Mouse (Mus musculus) kidney, adult 10 weeks (tissue): ENCODE measurements around the gene Cr2. TPM values are rescaled to one million over a fixed set of nuclear protein-coding genes. Genes with fewer than 3 reads are reported as not detected.

Experiments
- polyA plus RNA-seq: library from polyadenylated mRNA; stranded (reverse); fragments of 350-450 nt; fragmentation: Illumina TruSeq; extraction: RNeasy Lipid Tissue Mini Kit (QIAGEN cat#74804); gene quantifications from one replicate; pipeline ENCODE4 v1.2.3, GENCODE M21; 2014; ENCODE audit warnings: low read depth, low replicate concordance

Gene Cr2
- polyA plus RNA-seq = 4.6 TPM

GRCm38 (mm10) chr1:195175980-195176931 is at the start of gene Cr2:
Gene Cr2 (minus strand): TSS chr1:195176716.

GRCm38 (mm10) chr1:195130953-195131674 is 45.4 kb downstream of the Cr2 start, which contains the start of gene Cr1l:
Gene Cr1l (minus strand): TSS chr1:195131586.

GRCm38 (mm10) chr1:195092220-195092720 is 84.2 kb downstream of the Cr2 start, which contains the start of gene Cd46:
Gene Cd46 (minus strand): TSS chr1:195092249.

Other genes starting within 250 kb of the Cr2 start
- 63.9 TPM for gene Cd34, start 237.9 kb downstream of the Cr2 start, polyA plus RNA-seq
- 3.0 TPM for gene Cd46, start 84.5 kb downstream of the Cr2 start, polyA plus RNA-seq
- 178 TPM for gene Cr1l, start 45.1 kb downstream of the Cr2 start, polyA plus RNA-seq